Mouse (Mus musculus) E14TG2a.4 (cell line): Measurements from ENCODE around the gene Gdpd5.

Experiments
- H3K27me3 ChIP-seq: 2 replicates; pipeline ENCODE4 v1.6.1; 2014; ENCODE audit warnings: low read length, control low read depth; ENCODE audit not compliant: insufficient read depth
- H3K36me3 ChIP-seq: 2 replicates; pipeline ENCODE4 v1.6.1; 2014; ENCODE audit warnings: low read length, control low read depth; ENCODE audit not compliant: insufficient read depth
- H3K4me1 ChIP-seq: replicated peaks from 2 replicates; pipeline ENCODE4 v1.6.1; 2014; ENCODE audit warnings: low read depth, low read length, control low read depth
- H3K4me3 ChIP-seq: replicated peaks from 2 replicates; pipeline ENCODE4 v1.5.1; 2014; ENCODE audit warnings: mild to moderate bottlenecking, low read length
- H3K9me3 ChIP-seq: 2 replicates; pipeline ENCODE4 v1.6.1; 2014; ENCODE audit warnings: low read length, control low read depth
- CTCF ChIP-seq: conservative IDR thresholded peaks from 2 replicates; pipeline ENCODE4 v1.5.1; 2014; ENCODE audit warnings: low read length
- NANOG ChIP-seq: IDR thresholded peaks from 2 replicates; pipeline ENCODE4 v1.6.1; 2014; ENCODE audit warnings: borderline replicate concordance, low read length, mixed read lengths
- POU5F1 ChIP-seq: IDR thresholded peaks from 2 replicates; pipeline ENCODE4 v1.6.1; 2014; ENCODE audit warnings: low read length, borderline replicate concordance

The Gdpd5 gene

GRCm38 (mm10) chr7:99476558-99477114 lies 95.4 kb downstream of the Gdpd5 start:
- Histone ChIP-seq H3K36me3 (peaks cover 88% of the 10 kb centered on the region), H3K4me3 (no peak overlapping the region), H3K9me3 (no peaks in the 10 kb centered on the region), H3K27me3 (no peaks in the 10 kb centered on the region), H3K4me1 (peaks cover 90% of the 10 kb centered on the region)
- no peak for TF ChIP-seq CTCF
- no peak for TF ChIP-seq POU5F1
- no peak for TF ChIP-seq NANOG

GRCm38 (mm10) chr7:99477235-99477634 lies 96.0 kb downstream of the Gdpd5 start:
- Histone ChIP-seq H3K36me3 (peaks cover 94% of the 10 kb centered on the region), H3K9me3 (no peaks in the 10 kb centered on the region), H3K27me3 (no peaks in the 10 kb centered on the region), H3K4me3 (no peak overlapping the region), H3K4me1 (peaks cover 88% of the 10 kb centered on the region)
- TF ChIP-seq NANOG (no peak), POU5F1 (no peak), CTCF (no peak)

- no peaks in the 10 kb centered on the region for H3K9me3 ChIP-seq
- H3K27me3 ChIP-seq: no peaks in the 10 kb centered on the region
- H3K4me3 ChIP-seq: peak overlapping the region; percentile 94
- TF ChIP-seq POU5F1 (no peak), CTCF (no peak), NANOG (no peak)
- H3K4me1 ChIP-seq: peaks cover 52% of the 10 kb centered on the region
- peaks cover 54% of the 10 kb centered on the region for H3K36me3 ChIP-seq
Measured at GRCm38 (mm10) chr7:99482637-99483036, 101.4 kb downstream of the Gdpd5 start.

GRCm38 (mm10) chr7:99483271-99483923 lies 102.2 kb downstream of the Gdpd5 start, which contains the start of gene Rps3:
Gene Rps3, minus strand, starts transcription at chr7:99483738.
- Histone ChIP-seq H3K4me1 (peaks cover 44% of the 10 kb centered on the region), H3K4me3 (peak within 1 kb of the TSS; percentile 94), H3K9me3 (no peaks in the 10 kb centered on the region), H3K27me3 (no peaks in the 10 kb centered on the region), H3K36me3 (peaks cover 47% of the 10 kb centered on the region)
- no peak for TF ChIP-seq CTCF
- no peak for TF ChIP-seq POU5F1
- TF ChIP-seq NANOG: no peak

GRCm38 (mm10) chr7:99483924-99484319 lies 102.7 kb downstream of the Gdpd5 start:
- H3K27me3 ChIP-seq: no peaks in the 10 kb centered on the region
- H3K36me3 ChIP-seq: peaks cover 42% of the 10 kb centered on the region
- no peaks in the 10 kb centered on the region for H3K9me3 ChIP-seq
- peak overlapping the region; percentile 94 for H3K4me3 ChIP-seq
- peaks cover 39% of the 10 kb centered on the region for H3K4me1 ChIP-seq
- TF ChIP-seq NANOG (no peak), POU5F1 (no peak), CTCF (no peak)

GRCm38 (mm10) chr7:99484679-99485078 lies 103.5 kb downstream of the Gdpd5 start:
- TF ChIP-seq POU5F1: no peak
- TF ChIP-seq NANOG: no peak
- no peak for TF ChIP-seq CTCF
- no peaks in the 10 kb centered on the region for H3K9me3 ChIP-seq
- H3K4me1 ChIP-seq: peaks cover 31% of the 10 kb centered on the region
- no peaks in the 10 kb centered on the region for H3K27me3 ChIP-seq
- peaks cover 34% of the 10 kb centered on the region for H3K36me3 ChIP-seq
- no peak overlapping the region for H3K4me3 ChIP-seq

GRCm38 (mm10) chr7:99489708-99490107 lies 108.5 kb downstream of the Gdpd5 start:
- H3K27me3 ChIP-seq: no peaks in the 10 kb centered on the region
- no peaks in the 10 kb centered on the region for H3K36me3 ChIP-seq
- TF ChIP-seq CTCF (no peak), NANOG (no peak), POU5F1 (no peak)
- H3K9me3 ChIP-seq: peaks cover 9% of the 10 kb centered on the region
- no peaks in the 10 kb centered on the region; the same call in 1 of the 2 replicates for H3K4me1 ChIP-seq
- no peak overlapping the region for H3K4me3 ChIP-seq

GRCm38 (mm10) chr7:99499128-99499527 lies 117.9 kb downstream of the Gdpd5 start:
- Histone ChIP-seq H3K4me3 (no peak overlapping the region), H3K4me1 (no peaks in the 10 kb centered on the region), H3K27me3 (peaks cover 5% of the 10 kb centered on the region; the same call in 1 of the 2 replicates), H3K9me3 (peaks cover 2% of the 10 kb centered on the region; the same call in 1 of the 2 replicates), H3K36me3 (no peaks in the 10 kb centered on the region)
- TF ChIP-seq CTCF: no peak
- TF ChIP-seq NANOG: no peak
- no peak for TF ChIP-seq POU5F1

GRCm38 (mm10) chr7:99500201-99500600 lies 119.0 kb downstream of the Gdpd5 start:
- Histone ChIP-seq H3K4me1 (no peaks in the 10 kb centered on the region), H3K27me3 (peaks cover 4% of the 10 kb centered on the region; the same call in 1 of the 2 replicates), H3K4me3 (no peak overlapping the region), H3K9me3 (no peaks in the 10 kb centered on the region), H3K36me3 (no peaks in the 10 kb centered on the region)
- TF ChIP-seq NANOG: no peak
- no peak for TF ChIP-seq POU5F1
- TF ChIP-seq CTCF: peak; percentile 63
